Mouse (Mus musculus): ENCODE data around the gene Galm. TPM values are rescaled to one million over a fixed set of nuclear protein-coding genes. Genes with fewer than 3 reads are reported as not detected.

Gene Galm
- total RNA-seq, 4 experiments from 2014 or later = 1.9 to 3.0 (median 2.4) TPM

DNA sequence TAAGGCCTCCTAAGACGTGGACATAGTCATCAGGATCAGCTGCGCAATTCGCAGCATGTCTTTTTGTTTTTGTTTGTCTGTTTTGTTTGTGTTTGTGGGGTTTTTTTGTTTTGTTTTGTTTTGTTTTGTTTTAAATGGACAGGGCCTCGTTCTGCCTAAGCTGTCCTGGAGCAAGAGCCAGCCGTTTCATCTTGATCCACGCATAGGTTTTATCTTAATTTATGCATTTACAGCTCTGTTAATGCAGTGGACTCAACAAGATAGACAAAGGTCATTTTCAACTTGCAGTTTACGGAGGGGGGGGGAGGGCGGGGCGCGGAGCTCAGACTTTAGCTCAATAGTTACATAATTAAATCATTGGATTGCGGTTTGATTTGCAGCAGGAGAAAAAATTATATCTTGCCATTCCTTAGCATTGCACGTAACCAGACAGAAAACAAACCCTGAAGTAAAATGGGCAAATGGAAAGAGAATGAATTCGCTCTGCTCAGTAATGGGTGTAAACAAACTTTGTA lies 1.3 kb downstream of the Galm start:
- no peak for DNase-seq (ENCODE audit: low spot score in 2 of 2)

DNA sequence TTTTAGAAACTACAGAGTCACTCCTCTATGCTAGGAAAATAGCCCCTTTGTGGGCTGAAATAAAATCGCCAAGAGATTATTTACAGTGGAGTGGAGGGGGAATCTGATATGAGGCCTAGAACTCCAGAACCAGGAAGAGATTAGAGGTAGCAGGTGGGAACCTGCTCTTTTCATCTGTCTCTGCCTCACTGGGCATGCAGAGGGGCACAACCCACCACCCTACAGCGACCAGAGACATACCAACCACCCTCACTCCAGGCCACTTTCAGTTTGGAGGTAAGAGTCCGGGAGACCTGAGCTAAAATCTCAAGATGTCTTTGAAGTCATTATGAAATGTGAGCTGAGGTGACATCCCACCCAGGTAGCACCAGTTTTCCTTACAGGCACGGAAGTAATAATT lies 2.1 kb downstream of the Galm start:
- no peak for DNase-seq (ENCODE audit: low spot score in 2 of 2)

DNA sequence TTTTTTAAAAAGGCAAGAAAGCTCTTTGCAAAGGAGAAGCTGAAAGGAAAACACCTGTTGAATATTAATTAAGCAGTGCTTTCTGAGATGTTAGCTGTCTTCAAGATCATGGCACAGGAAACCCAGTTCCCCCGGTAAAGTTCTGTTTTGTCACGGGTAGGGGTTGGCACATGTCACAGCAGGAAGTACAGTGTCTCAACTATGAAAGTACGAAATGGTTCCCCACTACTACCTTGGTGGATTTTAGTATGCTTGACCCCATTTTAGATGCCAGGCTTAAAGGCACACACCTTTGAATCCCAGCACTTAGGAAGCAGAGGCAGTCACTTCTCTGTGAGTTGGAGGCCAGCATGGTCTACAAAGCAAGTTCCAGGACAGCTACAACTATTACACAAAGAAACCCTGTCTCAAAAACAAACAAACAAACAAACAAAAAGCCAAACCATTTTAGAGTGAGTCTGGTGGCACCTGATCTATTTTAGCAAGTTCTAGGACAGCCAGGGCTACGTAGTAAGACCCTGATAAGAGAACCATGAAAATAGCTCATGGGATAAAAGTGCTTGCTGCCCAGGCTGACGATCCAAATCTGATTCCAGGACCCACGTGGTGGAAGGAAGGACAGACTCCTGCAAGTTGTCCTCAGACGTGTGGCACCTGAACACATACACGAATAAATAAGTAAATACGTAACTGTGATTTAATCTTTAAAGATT lies 3.6 kb downstream of the Galm start:
- DNase-seq (ENCODE audit: low spot score in 2 of 2) = no peak

DNA sequence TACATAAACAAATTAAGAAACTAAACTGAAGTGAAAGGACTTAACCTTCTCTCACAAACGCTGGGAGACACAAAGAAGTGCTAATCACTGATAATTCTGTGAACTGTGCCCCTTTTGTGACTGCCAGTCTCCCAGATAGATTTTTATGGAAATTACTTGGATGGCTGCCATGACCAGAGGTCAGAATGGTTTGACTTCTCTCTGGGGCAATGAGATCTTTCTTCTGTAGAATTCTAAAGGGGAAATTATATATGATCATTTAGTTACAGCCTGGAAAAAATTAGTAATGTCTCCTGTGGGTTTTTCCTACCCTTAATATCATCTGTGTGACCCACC lies 4.1 kb downstream of the Galm start:
- DNase-seq (ENCODE audit: low spot score in 2 of 2) = no peak

DNA sequence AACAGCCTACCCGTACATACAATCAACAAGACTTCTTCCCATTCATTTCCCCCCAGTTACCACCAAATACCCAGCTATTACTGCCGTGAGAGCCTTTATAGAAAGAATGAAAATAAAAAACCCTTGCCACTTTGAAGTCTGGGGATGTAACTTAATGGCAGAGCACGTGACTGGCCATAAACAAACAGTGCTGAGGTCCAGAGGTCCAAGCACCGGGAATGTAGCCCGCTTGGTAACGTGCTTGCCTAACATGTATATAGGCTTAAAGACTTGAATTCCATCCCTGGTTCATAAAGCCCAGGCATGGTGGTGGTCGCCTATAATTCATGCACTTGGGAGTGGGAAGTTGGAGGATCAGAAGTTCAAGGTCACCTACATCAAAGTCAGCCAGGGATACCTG lies 4.6 kb downstream of the Galm start:
- DNase-seq (ENCODE audit: low spot score in 2 of 2) = no peak

DNA sequence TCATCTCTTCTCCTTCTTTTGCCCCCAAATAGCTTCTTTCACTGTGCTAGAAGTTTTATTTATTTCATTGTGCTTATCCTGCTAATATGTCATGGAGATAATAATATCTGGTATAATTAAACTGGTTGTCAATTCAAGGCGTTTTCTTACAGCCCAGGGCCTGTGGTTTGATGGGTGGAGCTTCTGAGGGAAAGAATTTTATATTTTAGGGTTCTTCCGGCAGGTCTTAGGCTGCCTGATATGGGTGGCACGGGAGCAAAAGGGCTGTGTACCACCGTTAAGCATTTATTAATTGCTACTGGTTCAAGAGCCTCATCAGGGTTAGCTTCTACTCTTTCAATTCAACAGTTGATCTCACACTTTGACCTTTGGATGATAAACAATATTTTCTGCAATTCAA lies 5.2 kb downstream of the Galm start:
- no peak for DNase-seq (ENCODE audit: low spot score in 2 of 2)

DNA sequence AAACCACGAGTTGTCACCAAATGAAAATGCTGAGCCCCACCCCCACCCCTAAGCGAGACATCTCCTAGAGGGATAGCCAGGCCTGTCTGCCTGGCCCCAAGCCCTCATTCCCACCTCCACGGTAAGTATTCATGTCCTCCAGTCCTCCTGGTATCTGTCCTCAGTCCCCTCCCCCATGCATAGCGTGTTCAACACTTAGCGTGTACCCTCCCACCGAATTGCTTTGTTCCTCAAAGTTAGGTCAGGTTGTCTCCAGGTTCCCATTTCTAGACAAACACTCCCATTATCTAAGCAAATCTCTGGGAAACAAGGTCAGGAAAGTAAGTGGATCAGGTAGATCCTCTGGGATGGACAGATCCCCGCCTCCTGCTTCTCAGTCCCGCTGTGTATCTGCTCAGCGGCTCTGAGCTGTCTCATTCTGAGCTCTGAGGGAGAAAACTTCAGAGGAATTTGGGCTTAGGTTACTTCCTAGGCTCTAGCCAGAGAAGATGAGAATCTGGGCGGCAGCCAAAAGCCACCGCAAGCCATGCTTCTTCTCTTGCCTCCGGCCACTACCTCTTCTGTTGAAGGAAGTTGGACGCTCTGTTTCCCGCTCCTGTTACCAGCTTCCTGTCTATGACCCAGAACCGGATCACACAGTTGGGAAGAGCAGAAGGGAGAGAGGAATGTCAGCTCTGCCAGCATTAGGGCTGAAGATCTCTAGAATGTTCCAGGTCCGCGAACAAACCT lies 11.3 kb downstream of the Galm start:
- peak in 1 of 2 experiments; percentile 12 for DNase-seq (ENCODE audit: low spot score in 2 of 2)

DNA sequence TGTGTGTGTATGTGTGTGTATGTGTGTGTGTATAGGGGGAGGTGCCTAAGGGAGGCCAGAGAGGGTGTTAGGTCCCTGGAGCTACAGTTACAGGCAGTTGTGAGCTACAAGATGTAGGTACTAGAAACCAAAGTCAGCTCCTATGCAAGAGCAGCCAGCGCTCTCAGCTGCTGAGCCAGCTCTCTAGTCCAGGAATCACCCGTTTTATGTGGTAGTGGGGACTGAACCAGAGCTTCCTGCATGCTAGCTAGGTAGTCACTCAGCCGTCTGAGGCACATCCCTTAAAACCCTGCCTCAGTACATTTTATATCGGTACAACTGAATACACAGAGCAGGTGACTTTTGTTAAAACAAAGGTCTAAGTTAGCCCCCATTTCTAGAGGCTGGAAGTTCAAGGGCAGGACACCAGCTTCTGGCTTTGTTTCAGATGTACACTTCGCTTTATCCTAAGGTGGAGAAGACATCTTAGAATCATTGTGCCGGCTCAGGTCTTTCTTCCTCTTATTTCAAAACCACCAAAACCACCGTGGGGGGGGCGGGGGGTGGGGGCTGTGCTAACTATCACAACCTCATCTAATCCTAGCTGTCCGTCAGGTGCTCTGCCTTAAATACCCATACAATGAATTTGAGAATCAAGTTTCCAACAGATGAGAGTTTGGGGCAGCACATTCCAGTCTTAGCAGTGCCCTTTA lies 12.6 kb downstream of the Galm start:
- no peak for DNase-seq (ENCODE audit: low spot score in 2 of 2)

DNA sequence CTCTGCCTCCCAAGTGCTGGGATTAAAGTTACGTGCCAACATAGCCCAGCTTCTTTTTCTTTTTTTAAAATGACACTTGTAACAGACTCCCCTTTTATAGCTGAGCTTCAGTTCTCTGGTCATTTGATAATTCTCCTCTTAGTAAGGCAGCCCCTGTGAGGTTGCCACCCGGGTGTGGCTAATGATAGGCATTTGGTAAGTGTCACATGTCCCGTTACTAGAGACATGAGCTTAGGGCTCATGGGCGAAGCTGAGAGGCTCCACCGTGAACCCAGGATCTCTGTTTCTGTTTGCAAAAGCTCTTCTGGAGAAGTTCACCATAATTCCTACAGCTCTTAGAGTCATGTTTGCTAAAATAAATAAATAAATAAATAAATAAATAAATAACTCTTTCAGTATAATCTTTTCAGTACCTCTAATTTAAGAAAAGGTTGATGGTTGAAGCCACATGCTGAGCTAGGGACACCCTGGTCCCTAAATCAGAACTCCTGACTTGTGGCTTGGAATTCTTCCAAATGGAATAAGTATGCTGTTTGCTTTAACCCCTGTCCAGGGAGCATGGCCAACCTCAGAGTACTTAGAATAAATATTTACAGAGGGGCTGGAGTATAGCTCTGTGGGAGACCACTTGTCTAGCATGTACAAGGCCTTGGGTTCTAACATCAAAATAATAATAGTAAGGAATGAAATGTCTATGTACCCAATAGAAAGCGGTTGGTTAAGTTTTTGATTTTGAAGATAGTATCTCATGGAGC lies 16.4 kb downstream of the Galm start:
- DNase-seq (ENCODE audit: low spot score in 2 of 2) = no peak

DNA sequence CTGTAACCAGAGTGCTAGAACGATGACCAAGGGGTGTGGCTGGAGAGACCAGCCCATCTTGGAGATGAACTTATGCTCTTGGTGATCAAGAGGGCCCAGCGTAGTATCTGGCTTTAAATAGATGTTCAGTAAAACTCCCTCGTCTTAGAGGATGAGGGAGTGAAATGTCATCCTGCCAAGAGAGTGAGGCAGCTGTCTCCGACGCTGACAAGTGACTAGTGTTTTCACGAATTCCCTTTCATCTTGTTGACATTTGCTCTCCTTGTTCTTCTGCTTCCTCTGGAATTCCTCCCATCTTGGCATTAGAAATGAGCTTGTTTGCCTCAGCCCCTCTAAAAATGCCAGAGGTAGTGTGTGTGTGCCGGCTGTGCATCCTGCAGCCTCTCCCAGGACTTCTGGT lies 17.9 kb downstream of the Galm start:
- DNase-seq (ENCODE audit: low spot score in 2 of 2) = no peak

DNA sequence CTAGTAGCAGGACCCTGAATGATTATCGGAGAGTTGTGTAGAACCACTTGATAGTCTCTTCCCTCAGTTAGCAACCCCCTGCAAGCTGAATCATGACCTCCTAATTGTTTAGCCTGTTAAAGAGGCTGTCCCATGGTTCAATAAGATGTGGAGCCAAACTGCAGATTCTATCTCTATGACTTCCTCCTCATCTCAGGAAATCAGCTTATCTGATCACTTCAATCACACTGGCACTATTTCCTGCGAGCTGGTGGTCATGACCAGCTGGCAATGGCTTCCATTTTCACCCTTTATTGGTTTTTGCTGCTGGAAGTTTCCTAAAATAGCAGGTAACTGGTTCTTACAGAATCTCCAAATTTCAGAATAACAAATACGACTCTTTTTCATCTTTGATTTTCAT lies 18.5 kb downstream of the Galm start:
- DNase-seq (ENCODE audit: low spot score in 2 of 2) = no peak

DNA sequence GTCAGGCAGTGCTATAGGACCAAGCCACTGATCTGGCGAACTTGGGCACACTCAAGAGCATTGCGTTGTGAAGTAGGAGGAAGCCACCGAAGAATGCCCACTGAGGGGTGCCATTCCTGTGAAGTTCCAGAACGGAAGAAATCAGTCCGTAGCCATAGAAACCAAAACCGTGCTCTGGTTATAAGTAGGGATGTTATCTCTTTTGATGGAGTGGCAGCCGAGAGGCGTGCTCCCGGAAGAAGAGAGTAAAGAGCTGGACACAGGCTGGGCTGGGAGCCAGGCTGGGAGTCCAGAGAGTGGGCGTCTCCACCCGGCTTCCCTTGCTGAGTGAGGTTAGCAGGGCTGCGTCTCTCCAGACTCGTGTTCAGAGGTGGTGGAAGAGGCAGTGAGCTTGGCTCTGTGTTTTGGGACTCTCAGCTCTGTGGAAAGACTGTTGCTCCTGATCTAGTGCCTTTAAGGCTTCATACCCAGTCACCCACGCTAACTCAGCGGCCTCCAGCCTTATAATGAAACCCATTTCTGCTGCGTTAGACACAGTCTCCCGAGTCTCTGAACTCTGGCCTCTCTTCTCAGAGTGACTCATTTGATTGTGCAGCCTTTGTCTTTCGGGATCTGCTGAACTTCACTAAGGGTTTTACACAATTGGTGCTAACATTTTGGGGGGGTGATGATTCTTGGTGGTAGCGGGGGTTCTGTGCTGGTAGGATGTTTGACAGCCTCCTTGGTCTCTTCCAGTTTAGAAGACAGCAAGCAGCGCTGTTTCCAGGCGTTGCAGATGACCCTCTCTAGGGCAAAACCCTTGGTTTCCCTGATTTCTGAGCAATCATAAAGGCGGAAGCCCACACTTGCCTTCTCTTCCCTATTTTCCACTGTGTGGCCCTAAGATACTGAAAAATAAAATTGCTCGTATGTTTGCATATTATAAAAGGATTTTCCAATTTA lies 21.1 kb downstream of the Galm start:
- DNase-seq (ENCODE audit: low spot score in 2 of 2) = peak; percentile 29 to 44

DNA sequence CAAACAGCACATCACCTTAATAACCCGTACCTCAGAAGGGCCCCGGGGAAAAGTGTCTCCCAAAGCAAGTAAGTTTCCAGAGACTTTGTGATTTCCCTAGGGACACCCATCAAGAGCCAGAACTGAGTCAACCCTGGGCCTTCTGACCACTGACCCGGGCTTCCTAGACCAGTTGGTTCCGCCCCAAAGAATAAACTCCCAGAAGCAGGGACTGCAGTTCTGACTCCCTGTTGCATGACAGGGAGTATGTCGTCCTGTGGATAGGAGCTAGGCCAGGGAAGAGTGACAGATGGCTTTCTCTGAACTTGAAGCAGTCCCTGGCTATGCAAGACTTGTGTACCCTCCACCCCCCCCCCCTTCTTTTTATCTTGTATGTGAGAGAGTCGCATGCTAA lies 21.7 kb downstream of the Galm start:
- DNase-seq (ENCODE audit: low spot score in 2 of 2) = no peak

DNA sequence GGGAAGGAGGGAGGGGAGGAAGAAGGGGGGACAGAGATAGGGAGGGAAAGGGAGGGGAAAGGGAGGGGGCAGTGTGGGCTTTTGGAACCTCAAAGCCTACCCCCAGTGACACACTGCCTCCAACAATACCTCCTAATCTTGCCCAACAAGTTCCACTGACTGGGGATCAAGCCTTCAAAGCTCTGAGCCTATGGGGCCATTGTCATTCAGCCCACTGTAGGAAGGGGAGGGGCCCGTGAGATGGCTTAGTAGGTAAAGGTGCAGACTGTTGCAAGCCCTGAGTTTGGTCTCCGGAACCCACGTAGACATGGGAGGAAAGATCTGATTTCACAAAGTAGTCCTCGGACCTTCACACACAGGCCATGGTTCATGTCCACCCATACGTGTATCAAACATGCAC lies 24.1 kb downstream of the Galm start:
- no peak for DNase-seq (ENCODE audit: low spot score in 2 of 2)

DNA sequence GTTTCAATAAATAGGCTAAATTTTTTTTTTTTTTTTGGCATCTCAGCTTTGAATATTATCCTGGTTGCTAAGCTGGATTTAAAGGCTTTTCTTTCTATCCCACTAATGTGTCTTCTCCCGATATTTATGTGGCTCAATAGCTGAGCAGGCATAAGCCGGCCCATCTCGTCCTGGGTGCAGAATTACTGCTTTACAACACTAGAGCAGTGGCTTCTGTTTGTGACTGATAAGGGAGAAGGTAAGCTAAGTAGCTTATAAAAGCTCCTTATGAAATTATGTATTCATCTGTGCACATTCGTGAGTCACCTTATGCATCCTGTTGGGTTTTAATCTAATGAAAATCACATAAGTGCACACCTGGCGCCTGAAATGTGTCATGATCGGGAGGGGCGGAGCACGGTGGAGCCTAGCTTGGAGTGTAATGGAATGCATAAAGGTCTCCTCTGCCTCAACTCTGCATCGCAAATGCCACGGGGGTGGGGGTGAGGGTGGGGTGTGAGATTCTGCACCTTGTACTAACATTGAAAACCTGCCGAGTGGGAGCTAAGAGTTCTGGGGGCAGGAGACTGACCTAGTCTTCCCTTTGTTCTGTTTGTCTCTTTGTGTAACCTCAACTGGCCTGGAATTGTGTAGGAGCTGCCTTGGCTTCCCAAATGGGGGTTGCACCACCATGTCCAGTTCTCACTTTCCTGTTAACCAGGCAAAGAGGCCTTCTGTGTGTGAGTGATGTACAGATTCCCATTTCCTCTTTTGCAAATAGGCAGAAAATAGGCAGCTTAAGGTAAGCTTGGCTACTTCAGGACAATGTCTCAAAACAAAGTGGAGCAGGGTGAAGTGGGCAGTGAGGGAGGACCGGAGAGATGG lies 25.7 kb downstream of the Galm start:
- DNase-seq (ENCODE audit: low spot score in 2 of 2) = no peak

DNA sequence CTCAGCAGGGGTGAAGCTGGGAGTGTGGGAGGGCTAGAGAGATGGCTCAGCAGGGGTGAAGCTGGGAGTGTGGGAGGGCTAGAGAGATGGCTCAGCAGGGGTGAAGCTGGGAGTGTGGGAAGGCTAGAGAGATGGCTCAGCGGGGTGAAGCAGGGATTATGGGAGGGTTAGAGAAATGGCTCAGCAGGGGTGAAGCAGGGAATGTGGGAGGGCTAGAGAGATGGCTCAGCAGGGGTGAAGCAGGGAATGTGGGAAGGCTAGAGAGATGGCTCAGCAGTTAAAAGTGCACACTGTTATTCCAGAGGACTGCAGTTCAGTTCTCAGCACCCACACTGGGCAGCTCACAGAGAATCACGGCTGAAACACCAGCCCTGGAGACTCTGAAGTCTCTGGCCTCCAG lies 26.4 kb downstream of the Galm start:
- DNase-seq (ENCODE audit: low spot score in 2 of 2) = no peak

DNA sequence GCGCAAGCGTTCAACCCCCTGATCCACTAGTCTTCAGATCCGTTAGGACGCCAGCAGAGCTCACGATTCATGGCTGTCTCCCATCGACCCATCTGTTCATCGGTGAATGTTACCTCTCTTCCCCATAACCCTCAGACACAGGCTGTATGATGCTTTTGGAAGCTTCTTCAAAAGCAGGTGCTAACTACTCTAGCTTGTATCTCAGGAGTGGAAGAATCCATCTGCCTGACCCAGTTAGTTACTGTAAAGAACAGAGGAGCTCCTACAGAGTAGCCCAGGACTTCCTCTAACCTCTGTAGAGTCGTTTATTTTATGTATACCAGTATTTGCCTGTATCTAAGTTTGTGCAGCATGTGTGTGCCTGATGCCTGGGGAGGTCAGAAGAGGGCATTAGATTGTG lies 29.6 kb downstream of the Galm start:
- no peak for DNase-seq (ENCODE audit: low spot score in 2 of 2)

DNA sequence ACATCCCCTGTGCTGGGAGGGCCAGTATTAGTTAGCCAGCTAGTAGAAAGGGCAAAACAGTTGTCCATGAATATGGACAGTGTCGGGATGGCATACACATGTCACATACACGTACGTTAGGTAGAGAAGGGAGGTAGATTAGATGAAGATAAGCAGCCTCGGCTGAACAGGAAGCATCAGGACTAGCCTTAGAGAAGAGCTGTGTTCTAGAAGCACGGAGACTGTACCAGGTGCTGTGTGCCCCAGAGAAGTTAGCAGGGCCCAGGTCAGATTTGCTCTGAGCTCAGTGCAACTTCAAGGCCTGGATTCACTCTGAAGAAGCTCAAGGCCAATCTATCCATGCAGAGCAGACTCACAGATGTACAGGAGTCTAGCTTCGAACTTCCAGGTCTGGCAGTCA lies 30.2 kb downstream of the Galm start:
- DNase-seq (ENCODE audit: low spot score in 2 of 2) = no peak

DNA sequence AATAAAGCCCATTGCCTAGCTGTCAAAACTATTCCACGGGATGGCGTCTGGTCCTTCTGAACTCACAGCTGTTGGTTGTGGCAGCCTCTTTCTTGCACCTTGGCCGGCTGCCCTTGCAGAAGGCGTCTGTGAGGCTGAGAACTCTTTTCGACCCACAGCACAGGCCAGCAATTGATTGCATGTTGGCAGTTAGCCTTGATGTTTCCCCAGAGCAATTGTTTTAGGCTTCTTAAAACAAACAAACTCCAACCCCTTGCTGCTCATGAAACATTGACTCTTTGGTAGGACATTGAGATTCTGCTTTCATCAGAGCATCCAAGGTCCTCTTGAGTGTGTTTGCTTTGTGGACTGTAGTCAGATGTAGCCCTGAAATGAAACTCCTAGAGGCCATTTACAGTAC lies 33.2 kb downstream of the Galm start:
- DNase-seq (ENCODE audit: low spot score in 2 of 2) = peak; percentile 65 to 73

DNA sequence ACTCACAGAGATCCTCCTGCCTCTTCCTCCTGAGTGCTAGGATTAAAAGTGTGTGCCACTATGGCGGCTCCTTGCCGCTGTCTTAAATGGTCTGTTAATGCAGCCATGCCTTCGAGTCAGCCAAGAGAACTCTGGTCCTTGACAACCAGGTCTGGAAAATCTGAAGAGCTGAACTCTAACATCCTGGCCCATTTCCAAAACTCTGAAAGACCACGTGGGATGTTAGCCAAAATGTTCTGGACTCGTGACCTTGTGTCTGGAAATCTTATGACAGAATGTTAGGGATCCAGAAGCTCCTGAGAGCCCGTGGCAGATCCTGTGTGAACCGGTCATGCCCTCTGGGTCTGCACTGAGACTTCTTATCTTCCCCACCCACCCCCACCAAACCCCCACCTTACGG lies 36.7 kb downstream of the Galm start:
- DNase-seq (ENCODE audit: low spot score in 2 of 2) = no peak
